ENCODE assay signal across 7 mouse cellular contexts in the genomic region with DNA sequence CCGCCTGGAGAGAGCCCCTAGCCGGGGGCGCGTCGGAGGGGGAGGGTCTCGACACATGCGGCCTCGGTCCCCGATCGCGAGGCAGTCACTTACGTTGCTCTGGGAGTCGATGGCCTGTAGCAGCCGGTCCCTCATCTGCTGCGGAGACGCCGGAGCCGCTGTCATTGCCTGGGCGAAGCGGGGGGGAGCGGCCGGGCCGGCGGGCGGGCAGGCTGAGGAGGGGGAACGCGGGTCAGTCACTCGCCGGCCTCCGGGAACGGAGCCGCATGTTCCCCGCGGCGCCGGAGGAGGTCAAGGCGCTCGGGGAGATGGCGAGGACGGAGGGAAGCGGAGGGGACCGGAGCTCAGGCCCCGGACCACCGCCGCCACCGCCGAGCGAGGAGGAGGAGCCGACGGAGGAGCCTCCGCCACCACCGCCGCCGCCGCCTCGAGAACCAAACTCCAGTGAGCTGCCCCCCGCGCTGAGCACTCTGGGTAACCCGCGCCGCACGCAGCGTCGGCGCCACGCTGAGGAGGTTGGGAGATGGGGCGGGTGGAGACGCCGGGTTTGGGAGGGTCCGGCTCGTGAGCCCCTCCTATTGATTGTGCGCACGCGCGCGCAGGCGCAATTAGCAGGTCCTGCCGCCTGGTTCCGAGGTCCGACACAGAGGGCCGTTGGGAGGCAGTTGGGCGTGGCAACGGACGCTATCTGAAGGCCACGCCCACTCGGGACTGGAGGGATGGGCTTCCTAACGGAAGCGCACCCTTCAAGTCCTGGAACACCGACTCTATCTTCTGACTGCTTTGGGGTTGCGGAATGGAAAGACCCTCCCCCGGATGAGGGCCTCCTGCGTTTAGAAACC. TPM values are rescaled to one million over a fixed set of nuclear protein-coding genes. Genes with fewer than 3 reads are reported as not detected.
A peak's percentile ranks its signal among the peaks of the same experiment; 100 is the strongest.
DNase-seq lines count a peak whose midpoint lies in the region; ATAC-seq and TF ChIP-seq lines count a peak whose summit lies in the region.

TSS of gene Med26 (minus strand) at position 469 of the 842 bp plus-strand sequence.

- H3K4me3 ChIP-seq in embryonic facial prominence, embryonic 10.5 days: peak within 1 kb of the TSS; percentile 99
- H3K4me3 ChIP-seq in intestine, postnatal 0 days (ENCODE audit: low read depth, low read length): peak within 1 kb of the TSS; percentile 89
- peak within 1 kb of the TSS; percentile 84 for H3K4me3 ChIP-seq in midbrain, embryonic 12.5 days
- H3K4me3 ChIP-seq in small intestine, adult 2 months (ENCODE audit: low read depth, low read length): peak within 1 kb of the TSS; percentile 79

- peaks cover 35% of the 10 kb centered on the region for H3K36me3 ChIP-seq in embryonic facial prominence, embryonic 10.5 days (replicated peaks)
- no peaks in the 10 kb centered on the region for H3K36me3 ChIP-seq in intestine, postnatal 0 days (ENCODE audit: control insufficient read depth, insufficient read depth)
- H3K36me3 ChIP-seq in midbrain, embryonic 12.5 days: peaks cover 13% of the 10 kb centered on the region; the same call in 1 of the 2 replicates
- no peaks in the 10 kb centered on the region for H3K36me3 ChIP-seq in small intestine, adult 2 months (ENCODE audit: control insufficient read depth, insufficient read depth, low read length)

- no peaks in the 10 kb centered on the region for H3K27me3 ChIP-seq in embryonic facial prominence, embryonic 10.5 days (replicated peaks; ENCODE audit: low read depth, poor library complexity, severe bottlenecking)
- no peaks in the 10 kb centered on the region for H3K27me3 ChIP-seq in intestine, postnatal 0 days (replicated peaks; ENCODE audit: control insufficient read depth, insufficient read depth, low read length)
- H3K27me3 ChIP-seq in midbrain, embryonic 12.5 days: no peaks in the 10 kb centered on the region
- no peaks in the 10 kb centered on the region for H3K27me3 ChIP-seq in small intestine, adult 2 months (ENCODE audit: control insufficient read depth, insufficient read depth, low read length)

- peak; percentile 58 for TF ChIP-seq POLR2A in small intestine, adult 2 months (IDR thresholded peaks at IDR 0.05; ENCODE audit: low read depth, low read length)

- H3K9ac ChIP-seq in intestine, postnatal 0 days (ENCODE audit: low read depth, low read length): peak within 1 kb of the TSS; percentile 97
- H3K9ac ChIP-seq in midbrain, embryonic 12.5 days (replicated peaks): peak within 1 kb of the TSS; percentile 97

- intact Hi-C loops in left cerebral cortex, postnatal 4 days (cut with DNase I): loop anchor here (5.0 kb wide), 1 partner anchor 56 kb away; the partner anchor contains the start of gene Slc35e1

- DNase-seq in adrenal gland, postnatal 10 days: peak; percentile 97
- peak; percentile 99 for DNase-seq in embryonic facial prominence, embryonic 10.5 days (ENCODE audit: low spot score)
- peak; percentile 76 for DNase-seq in gonadal fat pad, adult 2 months (ENCODE audit: low read depth)
- peak; percentile 99 for DNase-seq in left cerebral cortex, postnatal 4 days

- peak; percentile 48; the same call in 1 of the 2 replicates for TF ChIP-seq CTCF in intestine, postnatal 0 days (IDR thresholded peaks at IDR 0.05; ENCODE audit: low read depth)
- no peak for TF ChIP-seq CTCF in small intestine, adult 2 months (IDR thresholded peaks at IDR 0.05; ENCODE audit: extremely low read depth, insufficient read length, insufficient replicate concordance, low read depth, low read length)

- peak within 1 kb of the TSS; percentile 75 for H3K4me2 ChIP-seq in intestine, postnatal 0 days (replicated peaks; ENCODE audit: low read depth)
- H3K4me2 ChIP-seq in midbrain, embryonic 12.5 days (replicated peaks): peak within 1 kb of the TSS; percentile 99

- H3K9me3 ChIP-seq in embryonic facial prominence, embryonic 10.5 days: no peaks in the 10 kb centered on the region
- H3K9me3 ChIP-seq in intestine, postnatal 0 days (ENCODE audit: control insufficient read depth): no peaks in the 10 kb centered on the region
- H3K9me3 ChIP-seq in midbrain, embryonic 12.5 days: no peaks in the 10 kb centered on the region

- ATAC-seq in intestine, postnatal 0 days: peak; percentile 99
- peak; percentile 95 for ATAC-seq in midbrain, embryonic 12.5 days (ENCODE audit: low FRiP score, low read depth)

- peak within 1 kb of the TSS; percentile 94 for H3K27ac ChIP-seq in embryonic facial prominence, embryonic 10.5 days (replicated peaks)
- H3K27ac ChIP-seq in intestine, postnatal 0 days (ENCODE audit: low read depth, low read length): peak within 1 kb of the TSS; percentile 87
- H3K27ac ChIP-seq in midbrain, embryonic 12.5 days (replicated peaks): peak within 1 kb of the TSS; percentile 85
- H3K27ac ChIP-seq in small intestine, adult 2 months (ENCODE audit: insufficient read depth, low read depth, low read length): peak within 1 kb of the TSS; percentile 76

- under 1% methylated on average over 92 of the region's 92 CpGs for WGBS in embryonic facial prominence, embryonic 10.5 days
- WGBS in intestine, postnatal 0 days: under 1% methylated on average over 87 of the region's 92 CpGs
- under 1% methylated on average over 78 of the region's 92 CpGs for WGBS in midbrain, embryonic 12.5 days
- WGBS in small intestine, adult 2 months: under 1% methylated on average over 91 of the region's 92 CpGs

- H3K4me1 ChIP-seq in embryonic facial prominence, embryonic 10.5 days: peaks cover 24% of the 10 kb centered on the region
- peaks cover 10% of the 10 kb centered on the region; the same call in 1 of the 2 replicates for H3K4me1 ChIP-seq in intestine, postnatal 0 days (replicated peaks; ENCODE audit: control insufficient read depth, insufficient read depth, low read length)
- peaks cover 31% of the 10 kb centered on the region for H3K4me1 ChIP-seq in midbrain, embryonic 12.5 days
- no peaks in the 10 kb centered on the region; the same call in 1 of the 2 replicates for H3K4me1 ChIP-seq in small intestine, adult 2 months (ENCODE audit: control insufficient read depth, insufficient read depth, insufficient read length, low read length)

RNA-seq across cellular contexts. Expression of gene Med26, which starts in this region (rescaled TPM):
- total RNA-seq in adrenal gland, postnatal 10 days (2021): 10 to 100 TPM; 10.1 to 10.2 TPM
- 20.1 and 20.2 TPM in 2 replicates for polyA plus RNA-seq in embryonic facial prominence, embryonic 10.5 days (2016; fragmentation: Nextera tagmentation; extraction: Ambion mirVana)
- 7.3 and 10.0 TPM in 2 replicates for polyA plus RNA-seq in gonadal fat pad, adult 2 months (2012; rRNA removed)
- polyA plus RNA-seq in intestine, postnatal 0 days (2015; fragmentation: Nextera tagmentation; extraction: Ambion mirVana): 6.4 and 7.8 TPM in 2 replicates
- 10 to 100 TPM; 13.3 to 13.8 TPM for total RNA-seq in left cerebral cortex, postnatal 4 days (2021)
- 19.1 and 19.6 TPM in 2 replicates for polyA plus RNA-seq in midbrain, embryonic 12.5 days (2016; fragmentation: Nextera tagmentation; extraction: Ambion mirVana)
- polyA plus RNA-seq in small intestine, adult 2 months (2012; rRNA removed): 7.8 and 15.1 TPM in 2 replicates

Comparison
In these comparisons a context has a peak if more than half of its experiments do, and no peak if none do; other contexts are left out.
1. Peak in every context shown above with its lines: DNase-seq, ATAC-seq, H3K4me3 ChIP-seq and H3K27ac ChIP-seq.